Mouse (Mus musculus) heart, adult 2 months (tissue): Measurements from ENCODE around the gene Zbtb9.

ENCODE experiments used
- CTCF ChIP-seq: fragments of 200-600 bp; IDR thresholded peaks from 2 replicates; pipeline ENCODE4 v1.8.1; 2022; ENCODE audit warnings: antibody characterized with exemption, mild to moderate bottlenecking, moderate library complexity
- EP300 ChIP-seq: fragments of 200-500 bp; IDR thresholded peaks from 2 replicates; pipeline ENCODE4 v1.6.1; 2011; ENCODE audit warnings: low read depth, low read length, control low read depth; ENCODE audit not compliant: insufficient read depth
- POLR2A ChIP-seq: fragments of 200-500 bp; IDR thresholded peaks from 2 replicates; pipeline ENCODE4 v1.6.1; 2011; ENCODE audit warnings: mild to moderate bottlenecking, low read depth, low read length, control low read depth; ENCODE audit not compliant: insufficient read depth

DNA sequence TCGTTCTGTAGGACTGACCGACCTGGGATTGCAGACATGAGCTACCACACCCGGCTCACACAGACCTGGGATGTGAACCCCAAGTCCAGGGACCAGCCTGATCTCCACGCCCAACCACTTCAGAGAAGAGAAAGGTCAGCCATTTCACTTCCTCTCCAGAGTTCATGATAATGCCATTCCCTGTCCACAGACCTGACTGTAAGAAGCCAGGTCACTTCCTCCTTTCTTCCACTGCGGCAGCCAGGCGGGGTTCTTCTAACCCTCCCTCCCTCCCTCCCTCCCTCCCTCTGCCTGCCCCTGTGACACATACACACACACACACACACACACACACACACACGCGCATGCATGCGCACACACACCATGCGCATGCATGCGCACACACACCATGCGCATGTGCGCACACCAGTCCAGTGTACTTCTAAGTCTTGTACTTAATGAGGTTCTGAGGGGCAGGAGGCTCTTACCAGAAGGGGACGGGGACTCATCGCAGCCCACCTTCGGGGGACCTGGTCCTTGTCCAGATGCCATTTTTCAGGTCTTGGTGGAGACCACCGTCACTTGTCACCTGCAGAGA lies 52.4 kb downstream of the Zbtb9 start:
- TF ChIP-seq CTCF (no peak), POLR2A (no peak), EP300 (no peak)
